Mouse (Mus musculus) G1E-ER4 (cell line): Measurements from ENCODE around the gene Xrcc6. TPM values are rescaled to one million over a fixed set of nuclear protein-coding genes. Genes with fewer than 3 reads are reported as not detected.

Experiments used
- GATA1 ChIP-seq: IDR thresholded peaks from one replicate; pipeline ENCODE4 v1.8.0; 2012; ENCODE audit warnings: low read length, inconsistent platforms
- polyA plus RNA-seq: library from polyadenylated mRNA; stranded (reverse); fragments of >175 nt; gene quantifications from 2 replicates; pipeline ENCODE4 v1.2.3, GENCODE M21; 2012

Gene Xrcc6
- 8.4 and 12.7 TPM in 2 replicates for polyA plus RNA-seq

- TF ChIP-seq GATA1 = no peak
These were observed at the start of gene Xrcc6 for GRCm38 (mm10) chr15:81987646-81988045. TSS of gene Xrcc6 (plus strand) at chr15:81987835.

GRCm38 (mm10) chr15:81938246-81938645, 49.4 kb upstream of the Xrcc6 start:
- TF ChIP-seq GATA1 = no peak

- TF ChIP-seq GATA1 = no peak
These were observed 48.4 kb upstream of the Xrcc6 start for GRCm38 (mm10) chr15:81939157-81939715.

DNA sequence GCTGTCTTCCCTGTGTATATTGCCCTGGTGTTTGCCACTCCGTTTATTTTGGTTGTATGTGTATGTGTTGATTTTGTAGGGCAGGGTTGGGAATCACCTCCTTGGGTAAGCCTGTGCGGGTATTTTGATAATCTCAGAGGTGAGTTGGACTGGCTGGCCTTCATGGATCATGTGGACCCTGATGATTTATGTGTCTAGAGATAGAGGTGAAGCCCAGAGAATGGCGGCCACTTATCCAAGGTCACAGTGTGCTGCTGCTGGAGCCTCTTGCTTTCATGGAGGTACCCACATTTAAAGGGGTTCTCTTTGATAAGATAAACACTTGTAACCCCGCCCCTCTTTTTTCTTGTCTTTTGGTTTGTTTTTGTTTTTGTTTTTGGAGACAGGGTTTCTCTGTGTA, 47.9 kb upstream of the Xrcc6 start:
- no peak for TF ChIP-seq GATA1

- no peak for TF ChIP-seq GATA1
These were observed 47.4 kb upstream of the Xrcc6 start for GRCm38 (mm10) chr15:81940219-81940618.

DNA sequence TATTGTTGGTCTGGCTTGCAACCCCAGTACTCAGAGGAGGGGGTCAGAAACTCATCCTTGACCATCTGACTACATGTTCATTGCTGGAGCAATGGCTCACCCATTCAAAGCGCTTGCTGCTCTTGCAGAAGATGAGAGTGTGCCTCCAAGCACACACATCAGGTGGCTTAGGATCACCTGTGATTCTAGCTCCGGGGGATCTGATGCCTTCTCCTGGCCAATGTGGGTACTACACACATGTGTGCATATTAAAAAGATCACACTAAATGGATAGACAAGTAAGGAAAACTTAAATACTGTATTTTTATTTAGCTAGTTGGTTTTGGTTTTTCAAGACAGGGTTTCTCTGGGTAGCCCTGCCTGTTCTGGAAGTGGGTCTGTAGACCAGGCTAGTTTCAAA, 46.6 kb upstream of the Xrcc6 start:
- TF ChIP-seq GATA1 = no peak

- no peak for TF ChIP-seq GATA1
These were observed 44.4 kb upstream of the Xrcc6 start for GRCm38 (mm10) chr15:81943176-81943749.

DNA sequence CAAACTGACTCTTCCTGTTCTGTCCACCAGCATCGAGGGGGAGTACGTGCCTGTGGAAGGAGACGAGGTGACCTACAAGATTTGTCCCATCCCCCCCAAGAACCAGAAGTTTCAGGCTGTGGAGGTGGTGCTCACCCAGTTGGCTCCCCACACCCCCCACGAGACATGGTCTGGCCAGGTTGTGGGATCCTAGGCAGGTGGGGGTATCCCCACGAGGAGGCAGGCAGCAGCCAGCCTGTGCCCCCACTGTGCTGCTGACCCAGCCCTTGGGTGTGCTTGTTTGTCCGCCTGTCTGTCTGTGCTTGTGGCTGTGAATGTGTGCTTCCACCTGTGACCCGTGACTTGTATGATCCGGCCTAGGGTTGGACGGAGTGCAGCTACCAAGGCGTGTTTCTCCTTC, 38.6 kb upstream of the Xrcc6 start:
- TF ChIP-seq GATA1 = no peak

DNA sequence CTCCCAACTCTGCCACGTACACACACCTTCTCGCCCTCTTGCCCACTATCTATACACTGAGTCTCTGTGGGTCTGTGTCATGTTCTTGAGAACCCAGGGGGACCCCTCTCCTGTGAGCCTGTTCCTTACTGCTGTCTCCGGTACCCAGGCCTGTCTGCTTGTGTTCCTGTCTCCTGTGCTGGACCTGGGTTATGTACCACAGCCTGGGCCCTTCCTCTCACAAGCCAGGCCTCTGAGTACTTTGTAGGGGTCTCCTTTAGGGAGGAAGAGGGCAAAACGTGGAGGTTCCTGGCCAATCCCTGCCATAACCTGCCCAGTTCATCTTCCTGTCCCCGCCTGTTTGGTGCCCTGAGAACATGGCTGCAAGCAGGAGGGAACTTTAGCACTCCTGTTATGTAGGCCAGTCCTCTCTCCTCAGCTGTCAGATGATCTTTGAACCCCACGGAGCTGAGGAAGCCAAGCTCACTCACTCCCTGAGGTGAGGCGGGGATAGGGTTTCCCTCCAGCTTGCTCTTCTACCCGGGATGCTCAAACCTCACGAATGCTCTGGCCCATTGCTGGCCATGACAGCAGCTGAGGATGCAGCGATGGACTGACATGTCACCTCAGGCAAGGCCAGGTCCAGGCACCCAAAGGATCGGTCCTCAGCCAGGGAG, 38.0 kb upstream of the Xrcc6 start:
- TF ChIP-seq GATA1 = no peak

- TF ChIP-seq GATA1 = no peak
These were observed 36.9 kb upstream of the Xrcc6 start for GRCm38 (mm10) chr15:81950716-81951115.

DNA sequence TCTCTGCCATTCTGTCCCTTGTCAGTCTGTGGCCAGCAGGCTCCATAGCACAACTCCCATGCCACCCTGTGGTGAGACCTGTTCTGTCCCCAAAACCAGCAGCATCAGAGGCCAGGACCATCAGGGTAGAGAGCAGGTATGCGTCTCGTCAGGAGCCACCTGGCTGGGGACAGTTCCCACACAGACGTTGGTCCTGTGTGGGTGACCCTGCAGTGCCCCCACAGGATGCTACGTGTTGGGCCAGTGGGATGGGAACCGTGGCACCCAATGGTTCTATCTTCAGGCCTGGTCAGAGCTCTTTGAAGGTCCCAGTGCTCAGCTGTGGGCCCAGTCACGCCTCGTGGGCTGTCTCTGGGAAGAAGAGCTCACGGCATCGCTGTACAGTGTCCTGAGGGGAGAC, 36.5 kb upstream of the Xrcc6 start:
- no peak for TF ChIP-seq GATA1

- no peak for TF ChIP-seq GATA1
These were observed 35.3 kb upstream of the Xrcc6 start for GRCm38 (mm10) chr15:81952310-81952709.

DNA sequence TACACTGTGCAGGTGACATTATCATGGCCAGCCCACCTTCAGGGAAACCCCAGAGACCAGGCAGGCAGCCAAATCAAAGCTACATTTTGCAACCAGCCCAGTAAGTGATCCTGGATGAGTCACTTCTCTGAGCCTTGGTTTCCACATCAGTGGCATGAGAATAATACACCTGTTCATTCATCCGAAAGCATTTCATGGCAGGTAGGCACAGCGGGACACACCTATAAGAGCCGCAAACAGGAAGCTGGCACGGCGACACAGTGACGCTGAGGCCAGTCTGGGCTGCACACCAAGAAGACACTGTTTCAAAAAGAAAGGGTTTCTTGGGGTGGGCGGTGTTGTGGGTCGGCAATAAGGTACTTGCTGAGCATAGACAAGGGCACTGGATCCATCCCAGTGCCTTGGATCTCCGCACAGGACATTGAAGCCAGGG, 33.5 kb upstream of the Xrcc6 start:
- no peak for TF ChIP-seq GATA1

- no peak for TF ChIP-seq GATA1
These were observed 32.9 kb upstream of the Xrcc6 start for GRCm38 (mm10) chr15:81954716-81955115.

GRCm38 (mm10) chr15:81955414-81955813, 32.2 kb upstream of the Xrcc6 start:
- TF ChIP-seq GATA1 = no peak

DNA sequence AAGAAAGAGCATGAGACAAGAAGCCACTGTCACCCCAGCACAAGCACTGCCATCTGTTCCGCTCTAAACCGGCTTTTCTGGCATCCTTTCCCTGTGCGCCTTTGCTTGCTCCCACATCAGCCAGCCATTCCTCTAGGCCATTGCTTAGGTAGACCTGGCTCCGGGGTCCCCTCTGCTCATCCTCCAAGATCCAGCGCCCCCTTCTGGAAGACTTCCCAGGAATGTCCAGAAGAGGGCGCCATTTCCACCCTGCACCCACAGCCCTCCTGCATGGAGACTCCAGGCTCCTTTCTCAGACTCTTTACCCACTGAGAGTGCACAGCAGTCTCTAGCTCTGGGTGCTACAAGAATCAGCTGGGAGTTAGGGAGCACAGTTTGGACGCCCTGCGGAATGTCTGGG, 31.2 kb upstream of the Xrcc6 start:
- no peak for TF ChIP-seq GATA1

- TF ChIP-seq GATA1 = no peak
These were observed 30.0 kb upstream of the Xrcc6 start for GRCm38 (mm10) chr15:81957598-81957997.
